Mouse (Mus musculus): Measurements from ENCODE around the gene Hoxb4. TPM values are rescaled to one million over a fixed set of nuclear protein-coding genes. Genes with fewer than 3 reads are reported as not detected.

Hoxb4 gene
- polyA plus RNA-seq, 1 experiment from 2014 or later = 3.8 TPM

- H3K4me2 ChIP-seq = no peak overlapping the region
- no peak for ATAC-seq (ENCODE audit: insufficient read depth)
- no peaks in the 10 kb centered on the region for H3K36me3 ChIP-seq (ENCODE audit: insufficient read depth)
- H3K9me3 ChIP-seq (ENCODE audit: low read depth, low read length) = no peaks in the 10 kb centered on the region
- peaks cover 92% of the 10 kb centered on the region for H3K27me3 ChIP-seq (ENCODE audit: insufficient read depth, low read length)
- H3K4me3 ChIP-seq (ENCODE audit: low read depth, low read length) = no peak overlapping the region
- 0 out of 2 replicates have a peak, but pooled peaks cover 7% of the 10 kb centered on the region for H3K4me1 ChIP-seq (ENCODE audit: insufficient read depth)
- no peak for TF ChIP-seq CTCF (IDR thresholded peaks at IDR 0.05; ENCODE audit: low read depth)
- no peak for DNase-seq
- no peak overlapping the region for H3K27ac ChIP-seq (ENCODE audit: low read depth)
- no peak overlapping the region for H3K9ac ChIP-seq
- WGBS = 34% methylated on average over 17 of the region's 17 CpGs
These were observed 27.2 kb upstream of the Hoxb4 start for GRCm38 (mm10) chr11:96290705-96291355.

GRCm38 (mm10) chr11:96291681-96292564 lies 26.1 kb upstream of the Hoxb4 start, which contains the start of gene Hoxb6:
Gene Hoxb6, plus strand, starts transcription at chr11:96292476.
- Histone ChIP-seq H3K27me3 (ENCODE audit: insufficient read depth, low read length) (peaks cover 94% of the 10 kb centered on the region), H3K27ac (ENCODE audit: low read depth) (no peak within 1 kb of the TSS), H3K36me3 (ENCODE audit: insufficient read depth) (no peaks in the 10 kb centered on the region), H3K4me1 (ENCODE audit: insufficient read depth) (0 out of 2 replicates have a peak, but pooled peaks cover 7% of the 10 kb centered on the region), H3K4me3 (ENCODE audit: low read depth, low read length) (peak within 1 kb of the TSS; percentile 23), H3K9ac (no peak within 1 kb of the TSS), H3K9me3 (ENCODE audit: low read depth, low read length) (no peaks in the 10 kb centered on the region), H3K4me2 (peak within 1 kb of the TSS; percentile 61; the same call in 1 of the 2 replicates)
- TF ChIP-seq CTCF (IDR thresholded peaks at IDR 0.05; ENCODE audit: low read depth) = no peak
- no peak for ATAC-seq (ENCODE audit: insufficient read depth)
- no peak for DNase-seq
- WGBS = 9% methylated on average over 22 of the region's 22 CpGs

- Histone ChIP-seq H3K27ac (ENCODE audit: low read depth) (no peak overlapping the region), H3K27me3 (ENCODE audit: insufficient read depth, low read length) (peaks cover 94% of the 10 kb centered on the region), H3K9me3 (ENCODE audit: low read depth, low read length) (no peaks in the 10 kb centered on the region), H3K4me2 (peak overlapping the region; percentile 61; the same call in 1 of the 2 replicates), H3K9ac (no peak overlapping the region), H3K4me3 (ENCODE audit: low read depth, low read length) (peak overlapping the region; percentile 23), H3K4me1 (ENCODE audit: insufficient read depth) (0 out of 2 replicates have a peak, but pooled peaks cover 4% of the 10 kb centered on the region), H3K36me3 (ENCODE audit: insufficient read depth) (no peaks in the 10 kb centered on the region)
- no peak for TF ChIP-seq CTCF (IDR thresholded peaks at IDR 0.05; ENCODE audit: low read depth)
- ATAC-seq (ENCODE audit: insufficient read depth) = no peak
- no peak for DNase-seq
- WGBS = 10% methylated on average over 12 of the region's 12 CpGs
These were observed 25.3 kb upstream of the Hoxb4 start for GRCm38 (mm10) chr11:96292565-96293301.

GRCm38 (mm10) chr11:96293302-96293921 lies 24.7 kb upstream of the Hoxb4 start:
- Histone ChIP-seq H3K27ac (ENCODE audit: low read depth) (no peak overlapping the region; the same call in 1 of the 2 replicates), H3K9me3 (ENCODE audit: low read depth, low read length) (no peaks in the 10 kb centered on the region), H3K9ac (no peak overlapping the region), H3K27me3 (ENCODE audit: insufficient read depth, low read length) (peaks cover 93% of the 10 kb centered on the region), H3K4me1 (ENCODE audit: insufficient read depth) (0 out of 2 replicates have a peak, but pooled peaks cover 4% of the 10 kb centered on the region), H3K4me2 (peak overlapping the region; percentile 61; the same call in 1 of the 2 replicates), H3K36me3 (ENCODE audit: insufficient read depth) (no peaks in the 10 kb centered on the region), H3K4me3 (ENCODE audit: low read depth, low read length) (peak overlapping the region; percentile 23)
- TF ChIP-seq CTCF (IDR thresholded peaks at IDR 0.05; ENCODE audit: low read depth) = no peak
- WGBS = 19% methylated on average over 22 of the region's 22 CpGs
- DNase-seq = no peak
- ATAC-seq (ENCODE audit: insufficient read depth) = no peak

DNA sequence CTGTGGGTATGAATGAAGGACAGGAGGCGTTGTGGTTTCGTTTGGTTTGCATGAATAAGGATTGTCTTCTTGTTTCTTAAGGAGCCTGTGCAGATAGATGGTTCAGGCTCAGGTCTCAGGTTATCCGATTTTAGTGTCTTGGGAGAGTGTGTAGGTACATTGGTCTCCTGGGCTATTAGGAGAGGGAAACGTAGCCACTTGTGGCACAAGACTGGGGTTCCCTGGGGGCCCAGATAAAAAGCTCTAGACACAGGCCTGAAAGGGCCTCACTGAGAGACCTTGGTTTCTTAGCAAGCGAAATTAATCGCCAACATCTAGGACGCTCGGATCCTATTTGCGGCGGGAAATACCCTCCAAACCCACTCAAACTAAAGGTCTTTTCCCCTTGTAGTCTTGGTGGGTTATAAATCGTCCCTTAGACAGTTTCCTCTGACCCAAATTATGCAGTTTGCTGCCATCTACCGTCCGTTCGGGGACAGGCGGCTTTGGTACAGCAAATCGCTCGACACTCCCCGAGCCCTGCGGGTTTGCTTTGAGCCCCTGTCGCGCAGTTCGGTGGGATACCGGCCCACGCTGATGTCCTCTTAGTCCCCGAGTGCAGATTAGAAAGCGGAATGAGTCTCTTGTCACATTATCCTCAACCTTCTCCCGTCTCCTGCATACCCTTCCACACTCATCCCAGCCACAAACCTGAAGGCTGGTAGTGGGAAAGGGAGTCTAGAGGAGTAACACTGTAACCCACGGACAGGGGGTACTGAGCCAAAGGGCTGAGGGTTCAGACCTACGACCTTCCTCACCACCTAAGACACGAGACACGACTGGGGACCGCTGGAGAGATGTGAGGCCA lies 23.6 kb upstream of the Hoxb4 start:
- Histone ChIP-seq H3K4me2 (peak overlapping the region; percentile 61), H3K9ac (0 out of 2 replicates have a peak overlapping the region, but pooled peaks have one; percentile 26), H3K4me1 (ENCODE audit: insufficient read depth) (0 out of 2 replicates have a peak, but pooled peaks cover 4% of the 10 kb centered on the region), H3K27ac (ENCODE audit: low read depth) (no peak overlapping the region), H3K9me3 (ENCODE audit: low read depth, low read length) (no peaks in the 10 kb centered on the region), H3K27me3 (ENCODE audit: insufficient read depth, low read length) (peaks cover 97% of the 10 kb centered on the region), H3K36me3 (ENCODE audit: insufficient read depth) (no peaks in the 10 kb centered on the region), H3K4me3 (ENCODE audit: low read depth, low read length) (peak overlapping the region; percentile 23)
- 2% methylated on average over 32 of the region's 32 CpGs for WGBS
- peak; percentile 96 for DNase-seq
- ATAC-seq (ENCODE audit: insufficient read depth) = 0 out of 2 replicates have a peak, but pooled peaks have one; percentile 18
- TF ChIP-seq CTCF (IDR thresholded peaks at IDR 0.05; ENCODE audit: low read depth) = peak; percentile 80
